Mouse (Mus musculus): ENCODE measurements around the gene Trim30a. TPM values are rescaled to one million over a fixed set of nuclear protein-coding genes. Genes with fewer than 3 reads are reported as not detected.

Gene Trim30a
- polyA plus RNA-seq, 1 experiment = 1.3 TPM

- Histone ChIP-seq H3K4me1 (ENCODE audit: control insufficient read depth, insufficient read depth, low read length) (no peaks in the 10 kb centered on the region), H3K27me3 (ENCODE audit: control insufficient read depth, insufficient read depth, low read length, poor library complexity, severe bottlenecking) (no peaks in the 10 kb centered on the region), H3K36me3 (ENCODE audit: control insufficient read depth, insufficient read depth, low read length, poor library complexity, severe bottlenecking) (no peaks in the 10 kb centered on the region), H3K9ac (ENCODE audit: low read depth, poor library complexity, severe bottlenecking) (no peak overlapping the region), H3K27ac (ENCODE audit: insufficient read depth, low read length) (no peak overlapping the region), H3K9me3 (replicated peaks; ENCODE audit: control insufficient read depth, insufficient read depth, low read length, poor library complexity, severe bottlenecking) (no peaks in the 10 kb centered on the region), H3K4me3 (ENCODE audit: low read depth, low read length) (no peak overlapping the region)
- no peak for TF ChIP-seq EP300 (IDR thresholded peaks at IDR 0.05; ENCODE audit: insufficient read depth, low read depth, low read length)
Observed at GRCm38 (mm10) chr7:104404460-104404950, 60.5 kb downstream of the Trim30a start.

GRCm38 (mm10) chr7:104401140-104401539, 63.9 kb downstream of the Trim30a start:
- Histone ChIP-seq H3K4me1 (ENCODE audit: control insufficient read depth, insufficient read depth, low read length) (no peaks in the 10 kb centered on the region), H3K4me3 (ENCODE audit: low read depth, low read length) (no peak overlapping the region), H3K27me3 (ENCODE audit: control insufficient read depth, insufficient read depth, low read length, poor library complexity, severe bottlenecking) (no peaks in the 10 kb centered on the region), H3K9ac (ENCODE audit: low read depth, poor library complexity, severe bottlenecking) (no peak overlapping the region), H3K27ac (ENCODE audit: insufficient read depth, low read length) (no peak overlapping the region), H3K36me3 (ENCODE audit: control insufficient read depth, insufficient read depth, low read length, poor library complexity, severe bottlenecking) (no peaks in the 10 kb centered on the region), H3K9me3 (replicated peaks; ENCODE audit: control insufficient read depth, insufficient read depth, low read length, poor library complexity, severe bottlenecking) (no peaks in the 10 kb centered on the region)
- no peak for TF ChIP-seq CTCF (IDR thresholded peaks at IDR 0.05; ENCODE audit: low read depth, low read length)
- no peak for TF ChIP-seq POLR2A (IDR thresholded peaks at IDR 0.05; ENCODE audit: insufficient read depth, low read length)
- no peak for TF ChIP-seq EP300 (IDR thresholded peaks at IDR 0.05; ENCODE audit: insufficient read depth, low read depth, low read length)

GRCm38 (mm10) chr7:104400698-104401097, 64.3 kb downstream of the Trim30a start, which contains the start of gene Trim30c:
Gene Trim30c (minus strand): TSS chr7:104400837.
- TF ChIP-seq CTCF (IDR thresholded peaks at IDR 0.05; ENCODE audit: low read depth, low read length) (no peak), POLR2A (IDR thresholded peaks at IDR 0.05; ENCODE audit: insufficient read depth, low read length) (no peak), EP300 (IDR thresholded peaks at IDR 0.05; ENCODE audit: insufficient read depth, low read depth, low read length) (no peak)
- H3K4me3 ChIP-seq (ENCODE audit: low read depth, low read length) = no peak within 1 kb of the TSS
- H3K4me1 ChIP-seq (ENCODE audit: control insufficient read depth, insufficient read depth, low read length) = no peaks in the 10 kb centered on the region
- H3K9me3 ChIP-seq (replicated peaks; ENCODE audit: control insufficient read depth, insufficient read depth, low read length, poor library complexity, severe bottlenecking) = no peaks in the 10 kb centered on the region
- no peak within 1 kb of the TSS for H3K27ac ChIP-seq (ENCODE audit: insufficient read depth, low read length)
- no peaks in the 10 kb centered on the region for H3K27me3 ChIP-seq (ENCODE audit: control insufficient read depth, insufficient read depth, low read length, poor library complexity, severe bottlenecking)
- H3K9ac ChIP-seq (ENCODE audit: low read depth, poor library complexity, severe bottlenecking) = no peak within 1 kb of the TSS
- no peaks in the 10 kb centered on the region for H3K36me3 ChIP-seq (ENCODE audit: control insufficient read depth, insufficient read depth, low read length, poor library complexity, severe bottlenecking)

GRCm38 (mm10) chr7:104398492-104398891, 66.5 kb downstream of the Trim30a start:
- TF ChIP-seq POLR2A (IDR thresholded peaks at IDR 0.05; ENCODE audit: insufficient read depth, low read length) (no peak), EP300 (IDR thresholded peaks at IDR 0.05; ENCODE audit: insufficient read depth, low read depth, low read length) (no peak), CTCF (IDR thresholded peaks at IDR 0.05; ENCODE audit: low read depth, low read length) (no peak)
- Histone ChIP-seq H3K9me3 (replicated peaks; ENCODE audit: control insufficient read depth, insufficient read depth, low read length, poor library complexity, severe bottlenecking) (0 out of 2 replicates have a peak, but pooled peaks cover 3% of the 10 kb centered on the region), H3K36me3 (ENCODE audit: control insufficient read depth, insufficient read depth, low read length, poor library complexity, severe bottlenecking) (no peaks in the 10 kb centered on the region), H3K27me3 (ENCODE audit: control insufficient read depth, insufficient read depth, low read length, poor library complexity, severe bottlenecking) (no peaks in the 10 kb centered on the region), H3K27ac (ENCODE audit: insufficient read depth, low read length) (no peak overlapping the region), H3K4me1 (ENCODE audit: control insufficient read depth, insufficient read depth, low read length) (no peaks in the 10 kb centered on the region), H3K9ac (ENCODE audit: low read depth, poor library complexity, severe bottlenecking) (no peak overlapping the region), H3K4me3 (ENCODE audit: low read depth, low read length) (no peak overlapping the region)

- no peak for TF ChIP-seq POLR2A (IDR thresholded peaks at IDR 0.05; ENCODE audit: insufficient read depth, low read length)
- TF ChIP-seq CTCF (IDR thresholded peaks at IDR 0.05; ENCODE audit: low read depth, low read length) = no peak
- no peak for TF ChIP-seq EP300 (IDR thresholded peaks at IDR 0.05; ENCODE audit: insufficient read depth, low read depth, low read length)
- H3K4me1 ChIP-seq (ENCODE audit: control insufficient read depth, insufficient read depth, low read length) = no peaks in the 10 kb centered on the region
Observed at GRCm38 (mm10) chr7:104369736-104370414, 95.1 kb downstream of the Trim30a start, which contains the start of gene Trim30b. Gene Trim30b (minus strand): TSS chr7:104369884.

GRCm38 (mm10) chr7:104366339-104366738, 98.7 kb downstream of the Trim30a start:
- no peak overlapping the region for H3K4me3 ChIP-seq (ENCODE audit: low read depth, low read length)
- H3K9me3 ChIP-seq (replicated peaks; ENCODE audit: control insufficient read depth, insufficient read depth, low read length, poor library complexity, severe bottlenecking) = no peaks in the 10 kb centered on the region
- H3K27ac ChIP-seq (ENCODE audit: insufficient read depth, low read length) = no peak overlapping the region
- no peaks in the 10 kb centered on the region for H3K36me3 ChIP-seq (ENCODE audit: control insufficient read depth, insufficient read depth, low read length, poor library complexity, severe bottlenecking)
- no peaks in the 10 kb centered on the region for H3K4me1 ChIP-seq (ENCODE audit: control insufficient read depth, insufficient read depth, low read length)
- TF ChIP-seq EP300 (IDR thresholded peaks at IDR 0.05; ENCODE audit: insufficient read depth, low read depth, low read length) (no peak), CTCF (IDR thresholded peaks at IDR 0.05; ENCODE audit: low read depth, low read length) (no peak), POLR2A (IDR thresholded peaks at IDR 0.05; ENCODE audit: insufficient read depth, low read length) (no peak)
- H3K27me3 ChIP-seq (ENCODE audit: control insufficient read depth, insufficient read depth, low read length, poor library complexity, severe bottlenecking) = no peaks in the 10 kb centered on the region
- H3K9ac ChIP-seq (ENCODE audit: low read depth, poor library complexity, severe bottlenecking) = no peak overlapping the region

More at GRCm38 (mm10) chr7:104369736-104370414, 95.1 kb downstream of the Trim30a start, which contains the start of gene Trim30b:
- Histone ChIP-seq H3K9ac (ENCODE audit: low read depth, poor library complexity, severe bottlenecking) (no peak within 1 kb of the TSS), H3K27ac (ENCODE audit: insufficient read depth, low read length) (no peak within 1 kb of the TSS), H3K4me3 (ENCODE audit: low read depth, low read length) (no peak within 1 kb of the TSS), H3K27me3 (ENCODE audit: control insufficient read depth, insufficient read depth, low read length, poor library complexity, severe bottlenecking) (no peaks in the 10 kb centered on the region), H3K9me3 (replicated peaks; ENCODE audit: control insufficient read depth, insufficient read depth, low read length, poor library complexity, severe bottlenecking) (no peaks in the 10 kb centered on the region), H3K36me3 (ENCODE audit: control insufficient read depth, insufficient read depth, low read length, poor library complexity, severe bottlenecking) (no peaks in the 10 kb centered on the region)

Other genes with a start within 250 kb of the Trim30a start
- gene Trim6, start 246.4 kb downstream of the Trim30a start, polyA plus RNA-seq (2011; ENCODE audit: insufficient read depth, insufficient read length, low read depth, missing spikeins) = 119 and 128 TPM in 2 replicates
- 10.6 and 11.6 TPM in 2 replicates for gene Trim34a, start 220.7 kb downstream of the Trim30a start, polyA plus RNA-seq (2011; ENCODE audit: insufficient read depth, insufficient read length, low read depth, missing spikeins)
- 1.2 and 2.5 TPM in 2 replicates for gene Trim5, start 177.1 kb downstream of the Trim30a start, polyA plus RNA-seq (2011; ENCODE audit: insufficient read depth, insufficient read length, low read depth, missing spikeins)
- gene Trim12a, start 149.7 kb downstream of the Trim30a start, polyA plus RNA-seq (2011; ENCODE audit: insufficient read depth, insufficient read length, low read depth, missing spikeins) = 25.3 and 26.2 TPM in 2 replicates
- gene Trim34b, start 135.7 kb downstream of the Trim30a start, polyA plus RNA-seq (2011; ENCODE audit: insufficient read depth, insufficient read length, low read depth, missing spikeins) = not detected in 2 replicates
- gene Trim12c, start 111.8 kb downstream of the Trim30a start, polyA plus RNA-seq (2011; ENCODE audit: insufficient read depth, insufficient read length, low read depth, missing spikeins) = 16.0 and 16.3 TPM in 2 replicates
- gene Trim30b, start 95.3 kb downstream of the Trim30a start, polyA plus RNA-seq (2011; ENCODE audit: insufficient read depth, insufficient read length, low read depth, missing spikeins) = not detected in 2 replicates
- not detected in 2 replicates for gene Trim30c, start 64.4 kb downstream of the Trim30a start, polyA plus RNA-seq (2011; ENCODE audit: insufficient read depth, insufficient read length, low read depth, missing spikeins)
- gene Trim30d, start 42.7 kb upstream of the Trim30a start, polyA plus RNA-seq (2011; ENCODE audit: insufficient read depth, insufficient read length, low read depth, missing spikeins) = 0.58 and 0.60 TPM in 2 replicates
- gene Olfr651, start 84.9 kb upstream of the Trim30a start, polyA plus RNA-seq (2011; ENCODE audit: insufficient read depth, insufficient read length, low read depth, missing spikeins) = not detected in 2 replicates
- not detected in 2 replicates for gene Olfr652, start 95.7 kb upstream of the Trim30a start, polyA plus RNA-seq (2011; ENCODE audit: insufficient read depth, insufficient read length, low read depth, missing spikeins)
- gene Olfr653, start 112.1 kb upstream of the Trim30a start, polyA plus RNA-seq (2011; ENCODE audit: insufficient read depth, insufficient read length, low read depth, missing spikeins) = not detected in 2 replicates
- not detected in 2 replicates for gene Olfr654, start 121.8 kb upstream of the Trim30a start, polyA plus RNA-seq (2011; ENCODE audit: insufficient read depth, insufficient read length, low read depth, missing spikeins)
- not detected in 2 replicates for gene Olfr655, start 136.6 kb upstream of the Trim30a start, polyA plus RNA-seq (2011; ENCODE audit: insufficient read depth, insufficient read length, low read depth, missing spikeins)
- not detected in 2 replicates for gene Olfr656, start 148.8 kb upstream of the Trim30a start, polyA plus RNA-seq (2011; ENCODE audit: insufficient read depth, insufficient read length, low read depth, missing spikeins)
- not detected in 2 replicates for gene Olfr657, start 159.6 kb upstream of the Trim30a start, polyA plus RNA-seq (2011; ENCODE audit: insufficient read depth, insufficient read length, low read depth, missing spikeins)
- not detected in 2 replicates for gene Olfr658, start 182.1 kb upstream of the Trim30a start, polyA plus RNA-seq (2011; ENCODE audit: insufficient read depth, insufficient read length, low read depth, missing spikeins)
- gene Olfr659, start 201.6 kb upstream of the Trim30a start, polyA plus RNA-seq (2011; ENCODE audit: insufficient read depth, insufficient read length, low read depth, missing spikeins) = not detected in 2 replicates
- not detected in 2 replicates for gene Olfr661, start 221.3 kb upstream of the Trim30a start, polyA plus RNA-seq (2011; ENCODE audit: insufficient read depth, insufficient read length, low read depth, missing spikeins)

All from ES-Bruce4 (cell line).